Mouse (Mus musculus): ENCODE results near the gene Rhcg.
A peak's percentile ranks its signal among the peaks of the same experiment; 100 is the strongest.

Rhcg gene

DNA sequence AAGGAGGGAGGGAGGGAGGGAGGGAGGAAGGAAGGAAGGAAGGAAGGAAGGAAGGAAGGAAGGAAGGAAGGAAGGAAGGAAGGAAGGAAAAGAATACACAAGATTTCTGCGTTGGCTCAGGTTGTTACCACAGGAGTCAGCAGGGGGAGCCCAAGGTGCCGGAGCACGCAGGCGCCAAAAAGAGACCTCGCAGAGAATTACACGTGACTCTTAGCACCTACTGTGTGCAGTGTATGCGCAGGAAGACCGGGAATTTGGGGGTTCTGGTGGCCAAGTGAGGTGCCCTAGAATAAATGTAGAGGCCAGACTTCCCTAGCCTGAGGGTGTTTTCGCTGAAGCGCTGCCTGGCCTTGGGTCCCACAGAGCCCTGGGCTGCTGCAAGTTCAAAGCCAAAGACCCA lies 64.8 kb downstream of the Rhcg start:
- no peak for DNase-seq (ENCODE audit: low spot score)

DNA sequence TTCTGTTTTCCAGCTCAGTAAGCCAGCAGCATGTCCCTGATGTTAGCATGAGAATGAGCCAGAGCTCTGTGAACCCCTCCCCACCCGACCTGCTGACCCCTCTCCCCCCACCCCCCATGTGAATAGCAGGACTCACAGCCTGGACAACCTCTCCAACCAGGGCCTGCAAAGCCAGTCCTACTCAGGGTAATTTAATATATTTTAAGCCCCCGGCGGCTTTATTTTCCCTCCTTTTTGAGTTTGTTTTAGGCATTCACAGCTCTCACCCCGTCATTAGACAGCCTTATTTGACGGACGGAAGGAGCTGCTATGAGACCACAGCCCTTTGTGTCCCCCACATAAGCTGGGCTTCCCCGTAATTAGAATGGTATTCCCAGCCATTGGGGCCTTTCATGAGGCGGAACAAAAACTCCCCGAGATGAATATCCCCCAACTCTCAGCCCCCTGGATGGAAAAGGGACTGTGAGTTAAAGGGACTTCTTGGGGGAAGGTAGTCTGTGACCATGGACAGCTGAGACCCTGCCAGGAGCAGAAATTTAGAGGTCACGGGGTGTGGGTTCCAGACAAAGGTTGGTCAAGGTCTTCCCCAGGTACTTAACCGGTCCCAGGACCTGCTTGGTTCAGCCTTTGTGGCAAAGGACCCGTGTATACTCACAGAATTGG lies 68.4 kb downstream of the Rhcg start:
- no peak for DNase-seq (ENCODE audit: low spot score)

DNA sequence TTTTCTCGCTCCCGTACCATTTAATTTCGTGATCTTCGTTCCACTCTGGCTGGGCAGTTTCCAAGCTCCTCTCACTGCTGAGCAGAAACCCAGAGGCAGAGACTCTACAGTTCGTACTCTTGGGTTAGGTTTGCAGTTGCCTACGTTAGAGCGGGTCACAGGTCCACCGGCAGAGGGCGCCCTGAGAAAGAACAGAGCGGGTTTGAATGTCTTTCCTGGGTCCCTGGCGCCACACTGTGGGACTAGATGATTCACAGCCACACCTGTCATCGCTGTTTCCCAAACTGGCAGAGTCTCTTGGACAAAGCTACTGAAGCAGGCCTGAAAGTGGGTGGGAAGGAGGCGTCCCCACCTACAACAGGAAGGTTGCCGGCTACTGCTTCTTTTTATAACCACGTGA lies 70.4 kb downstream of the Rhcg start:
- DNase-seq (ENCODE audit: low spot score): peak; percentile 81

DNA sequence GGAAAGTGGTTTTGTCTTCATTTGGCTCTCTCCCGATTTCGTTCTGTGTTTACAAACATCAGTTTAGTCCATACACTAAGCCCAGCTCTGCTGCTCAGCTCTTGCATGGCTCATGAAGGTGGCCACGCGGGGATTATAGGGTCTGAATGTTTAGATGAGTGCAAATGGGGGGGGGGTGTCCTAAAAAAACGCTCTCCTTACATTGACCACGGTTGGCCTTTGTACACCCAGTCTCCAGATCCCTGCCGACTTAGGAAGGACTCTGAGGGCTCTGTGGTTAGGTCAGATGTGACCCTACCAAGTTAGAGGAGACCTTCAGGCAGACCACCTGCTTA lies 72.4 kb downstream of the Rhcg start:
- no peak for DNase-seq (ENCODE audit: low spot score)

DNA sequence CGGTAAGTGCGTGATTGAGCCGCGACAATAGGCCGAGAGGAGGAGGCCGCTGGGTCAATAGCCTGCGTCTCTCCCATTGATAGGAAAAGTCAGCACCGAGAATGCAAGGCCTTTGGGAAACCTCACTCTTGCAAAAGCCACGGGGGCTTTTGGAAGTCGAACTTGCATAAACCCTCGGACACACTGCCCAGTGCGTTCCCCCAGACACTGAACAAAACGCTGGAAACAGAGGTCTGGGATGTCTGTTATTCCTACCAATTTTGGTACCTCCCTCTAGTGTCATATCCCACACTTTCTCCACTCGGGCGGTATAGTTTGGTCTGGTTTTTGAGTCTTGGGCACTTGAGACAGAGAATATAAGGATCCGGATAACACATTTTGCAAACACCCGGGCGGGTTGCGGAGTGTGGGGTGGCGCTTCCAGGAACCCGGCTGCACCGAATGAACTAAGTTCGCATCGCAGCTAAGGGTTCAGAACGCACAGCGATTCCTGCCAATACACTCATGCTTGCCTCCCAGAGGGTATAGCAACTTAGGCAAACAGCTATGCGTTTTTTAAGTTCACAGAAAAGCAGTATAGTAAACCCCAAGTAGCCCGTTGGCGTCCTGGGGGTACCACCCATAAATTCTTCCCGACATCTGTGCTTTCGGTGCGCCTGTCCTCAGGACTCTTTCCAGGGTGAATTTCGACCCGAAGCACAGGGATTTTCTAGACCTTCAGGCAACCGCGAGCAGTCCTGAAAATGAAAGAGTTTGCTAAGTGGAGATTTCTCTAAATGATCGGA lies 73.0 kb downstream of the Rhcg start:
- DNase-seq (ENCODE audit: low spot score): no peak

Measured in urinary bladder, postnatal 14 days (tissue).